Mouse (Mus musculus) adrenal gland, postnatal 10 days (tissue): ENCODE data around the gene A230050P20Rik. TPM values are rescaled to one million over a fixed set of nuclear protein-coding genes. Genes with fewer than 3 reads are reported as not detected.
"Not testable (repeated sequence)": the region's sequence is repeated elsewhere in the genome, so short reads cannot be mapped to it uniquely, and the experiment has no call there.

Source experiments
- DNase-seq: peaks from one replicate; pipeline ENCODE4 v3.0.0; 2021; ENCODE audit warnings: mixed read lengths
- long read RNA-seq, 2 experiments: library from polyadenylated mRNA; stranded (forward); transcript quantifications; one replicate each; pipeline ENCODE4 v2.0.0; 2021
- total RNA-seq, 2 experiments: library from RNA; stranded (reverse); gene quantifications; 2 replicates each; pipeline ENCODE4 v1.2.3; 2021

Gene A230050P20Rik
- 10 to 100 TPM; 17.1 to 28.0 TPM for total RNA-seq
- long read RNA-seq, experiment 1, transcript A230050P20Rik-201 (8 exons, 1,683 nt): major isoform, 11 of 27 reads
- long read RNA-seq, experiment 1, partial matches to known transcripts: 4 of 27 reads
- long read RNA-seq, experiment 1, other reads (novel, unspliced or antisense): 12 of 27 reads
- long read RNA-seq, experiment 2, partial matches to known transcripts: 0 of 5 reads
- long read RNA-seq, experiment 2, other reads (novel, unspliced or antisense): 4 of 5 reads

DNA sequence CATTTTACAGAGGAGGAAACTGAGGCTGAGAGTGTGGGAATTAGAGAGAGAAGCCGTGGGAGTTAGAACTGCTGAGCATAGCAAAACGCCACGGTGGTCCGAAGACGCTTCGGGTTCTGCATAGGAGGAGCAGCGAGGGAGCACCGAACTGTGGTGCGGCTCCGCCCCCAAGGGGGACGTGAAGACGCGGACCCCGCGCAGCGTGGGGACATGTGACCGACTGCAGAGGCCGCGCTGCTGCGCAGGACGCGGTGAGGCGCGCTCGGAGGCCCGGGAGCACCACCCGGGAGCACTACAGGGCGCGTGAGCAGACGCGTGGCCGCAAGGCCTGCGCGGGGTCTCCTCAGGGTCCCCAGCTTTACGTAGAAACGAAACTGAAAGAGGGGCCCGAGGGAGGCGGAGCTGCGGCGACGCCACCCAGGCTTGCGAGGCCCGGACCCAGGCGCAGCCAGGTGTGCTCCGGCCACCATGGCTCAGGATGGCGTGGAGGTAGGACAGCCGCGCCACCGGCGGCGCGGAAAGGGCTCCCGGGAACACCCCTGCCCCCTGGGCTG, at the start of gene A230050P20Rik:
TSS of gene A230050P20Rik (plus strand) at position 195 of the 554 bp plus-strand sequence.
- DNase-seq: peak; percentile 73

DNA sequence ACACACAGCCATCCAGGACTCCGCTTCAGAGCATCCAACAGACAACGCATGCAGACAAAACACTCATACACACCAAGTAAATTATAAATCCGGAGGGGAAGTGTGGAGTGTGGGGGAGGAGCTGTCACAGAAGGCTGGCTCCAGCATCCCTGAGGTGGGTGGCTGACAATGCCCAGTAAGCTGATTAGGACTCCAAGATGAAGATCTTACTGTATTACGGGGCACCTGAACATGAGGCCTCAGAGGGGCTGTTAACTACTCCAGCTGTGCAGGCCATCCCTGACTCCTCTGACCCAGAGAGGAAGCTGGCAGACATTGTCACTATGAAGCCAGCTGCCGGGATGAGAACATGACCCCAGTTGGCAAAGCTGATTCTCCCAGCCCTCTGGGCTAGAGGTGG, 48.4 kb upstream of the A230050P20Rik start:
- no peak for DNase-seq

DNA sequence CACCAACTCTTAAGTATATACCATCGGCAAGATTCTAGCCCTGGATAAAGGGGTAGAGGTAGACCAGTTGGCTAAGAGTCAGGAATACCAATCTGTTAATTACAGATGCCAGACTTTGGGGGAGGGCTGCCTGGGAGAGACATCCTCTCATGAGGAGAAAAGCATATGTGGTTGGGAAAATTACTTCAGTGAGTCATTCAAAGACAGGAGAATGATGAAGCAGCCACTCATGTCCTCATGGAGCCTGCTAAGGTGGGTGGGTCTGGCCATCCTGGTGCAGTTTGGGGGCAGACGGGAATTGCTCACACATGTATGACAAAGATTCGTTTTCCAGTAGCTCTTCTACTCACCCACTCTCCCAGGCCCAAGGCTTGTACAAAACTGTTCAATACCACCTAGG, 45.6 kb upstream of the A230050P20Rik start:
- DNase-seq: no peak

DNA sequence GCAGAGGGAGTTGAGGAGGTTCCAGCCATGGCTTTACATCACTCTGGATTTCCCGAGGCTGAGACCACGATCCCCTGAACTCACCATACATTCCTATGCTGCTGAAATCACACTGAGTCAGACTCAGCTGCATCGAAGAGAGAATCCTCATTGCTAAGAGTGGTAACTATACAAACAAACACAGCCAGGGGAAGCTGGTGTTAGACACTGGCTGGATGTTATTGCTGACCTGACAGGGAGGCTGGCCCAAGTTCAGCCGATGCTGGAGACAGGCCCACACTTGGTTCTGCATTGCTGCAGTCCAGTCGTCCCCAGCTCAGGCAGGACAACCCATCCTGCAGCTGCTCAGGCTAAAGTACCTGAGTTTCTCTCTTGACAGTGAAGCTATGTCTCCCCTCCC, 42.7 kb upstream of the A230050P20Rik start:
- peak; percentile 35 for DNase-seq

DNA sequence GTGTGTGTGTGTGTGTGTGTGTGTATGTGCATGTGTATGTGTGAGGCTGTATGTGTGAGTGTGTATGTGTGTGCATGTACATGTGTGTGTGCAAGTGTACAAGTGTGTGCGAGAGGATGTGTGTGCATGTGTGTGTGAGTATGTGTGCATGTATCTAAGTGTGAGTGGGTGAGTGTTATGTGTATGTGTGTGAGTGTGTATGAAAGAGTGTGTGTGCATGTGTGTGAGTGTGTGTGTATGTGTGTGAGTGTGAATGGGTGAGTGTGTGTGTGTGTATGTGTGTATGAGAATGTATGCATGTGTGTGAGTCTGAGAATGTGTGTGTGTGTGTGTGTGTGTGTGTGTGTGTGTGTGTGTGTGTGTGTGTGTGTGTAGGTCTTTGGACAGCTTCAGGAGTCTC, 40.3 kb upstream of the A230050P20Rik start:
- no peak for DNase-seq

DNA sequence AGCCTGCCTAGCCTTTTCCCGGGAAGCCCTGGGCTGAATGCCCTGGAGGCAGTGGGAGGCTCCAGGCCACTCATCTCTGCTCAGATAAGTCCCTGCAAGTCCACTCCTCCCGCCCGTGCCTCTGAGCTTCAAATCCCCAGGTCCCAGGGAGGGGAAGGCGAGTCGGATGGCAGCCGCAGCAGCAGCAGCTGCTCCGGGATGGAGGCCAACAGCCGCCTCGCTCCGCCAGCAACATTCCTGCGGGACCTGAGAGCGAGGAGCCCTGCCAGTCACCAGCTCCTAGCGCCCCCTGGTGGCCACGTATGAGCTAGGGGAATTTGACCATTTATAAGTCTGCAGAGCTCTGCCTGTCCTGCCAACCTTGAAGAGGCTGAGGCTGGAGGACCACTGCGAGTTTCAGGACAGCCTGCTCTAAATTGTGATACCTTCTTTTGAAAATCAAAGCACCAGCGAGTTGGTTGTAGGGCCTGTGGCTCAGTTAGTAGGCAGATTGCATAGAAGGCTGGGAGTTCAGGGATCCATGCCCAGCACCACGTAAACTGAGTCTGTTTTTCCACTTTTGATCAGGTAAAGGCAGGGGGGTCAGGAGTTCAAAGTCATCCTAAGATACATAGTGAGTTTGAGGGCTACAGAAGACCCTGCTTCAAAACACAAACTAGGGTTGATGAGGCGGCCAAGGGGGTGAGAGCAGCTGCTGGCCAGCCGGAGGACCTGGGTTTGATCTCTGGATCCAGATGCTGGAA, 37.4 kb upstream of the A230050P20Rik start:
- peak; percentile 98 for DNase-seq

DNA sequence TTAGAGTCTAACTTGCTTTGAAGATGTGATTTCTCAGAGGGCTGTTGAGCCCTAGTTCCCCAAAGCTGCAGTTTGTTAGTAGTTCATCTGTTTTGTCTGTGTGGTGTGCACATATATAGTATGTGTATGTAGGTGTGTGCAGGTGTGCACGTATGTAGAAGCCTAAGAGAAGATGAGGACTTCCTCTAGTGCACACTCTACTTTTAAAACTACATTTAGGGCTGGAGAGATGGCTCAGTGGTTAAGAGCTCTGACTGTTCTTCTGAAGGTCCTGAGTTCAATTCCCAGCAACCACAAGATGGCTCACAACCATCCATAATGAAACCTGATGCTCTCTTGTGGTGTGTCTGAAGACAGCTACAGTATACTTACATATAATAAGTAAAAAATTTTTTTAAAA, 33.6 kb upstream of the A230050P20Rik start:
- DNase-seq: no peak

DNA sequence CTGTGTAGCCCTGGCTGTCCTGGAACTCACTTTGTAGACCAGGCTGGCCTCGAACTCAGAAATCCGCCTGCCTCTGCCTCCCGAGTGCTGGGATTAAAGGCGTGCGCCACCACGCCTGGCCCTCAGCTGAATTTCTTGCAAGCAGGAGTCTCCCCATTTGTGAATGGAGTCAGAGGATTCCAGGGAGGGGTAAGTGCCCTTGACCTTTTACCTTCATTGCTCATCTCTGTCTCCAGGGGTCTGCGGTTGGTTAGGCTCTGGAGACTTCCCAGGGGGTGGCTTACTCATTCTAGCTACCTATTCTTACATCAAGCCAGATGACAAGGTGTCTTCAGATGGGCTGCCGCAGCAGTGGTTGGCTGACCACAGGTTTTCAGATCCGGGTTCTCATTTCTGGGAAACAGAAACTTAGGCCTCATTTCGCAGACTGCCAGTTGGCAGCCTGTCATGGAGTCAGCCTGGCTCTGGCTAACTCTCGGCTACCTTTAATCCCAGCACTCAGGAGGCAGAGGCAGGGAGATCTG, 32.9 kb upstream of the A230050P20Rik start:
- DNase-seq: not testable (repeated sequence)

DNA sequence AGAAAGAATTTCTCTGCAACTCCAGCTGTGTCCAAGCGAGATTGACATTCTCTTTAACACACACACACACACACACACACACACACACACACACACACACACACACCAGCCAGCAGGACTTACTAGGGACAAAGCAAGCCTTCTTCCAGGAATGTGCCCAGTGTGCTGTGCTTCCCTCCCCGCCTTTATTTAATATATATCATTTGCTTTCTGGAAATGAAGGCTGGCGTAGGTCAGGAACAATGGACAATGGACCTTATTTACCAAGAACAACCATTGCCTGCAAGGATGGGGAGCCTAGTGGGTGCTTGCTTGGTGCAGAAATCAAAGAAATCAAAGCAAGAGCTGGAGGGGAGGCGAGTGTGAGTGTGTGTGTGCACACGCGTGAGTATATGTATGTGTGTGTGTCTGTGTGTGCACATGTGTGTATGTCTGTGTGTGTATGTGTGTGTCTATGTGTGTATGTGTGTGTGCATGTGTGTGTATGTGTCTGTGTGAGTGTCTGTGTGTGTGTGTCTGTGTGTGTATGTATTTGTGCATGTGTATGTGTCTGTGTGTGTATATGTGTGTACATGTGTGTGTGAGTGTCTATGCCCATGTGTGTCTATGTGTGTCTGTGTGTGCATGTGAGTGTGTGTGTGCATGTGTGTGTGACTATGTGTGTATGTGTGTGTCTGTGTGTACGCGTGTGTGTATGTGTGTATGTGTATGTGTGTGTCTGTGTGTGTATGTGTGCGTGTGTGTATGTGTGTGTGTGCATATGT, 31.1 kb upstream of the A230050P20Rik start:
- DNase-seq: no peak

DNA sequence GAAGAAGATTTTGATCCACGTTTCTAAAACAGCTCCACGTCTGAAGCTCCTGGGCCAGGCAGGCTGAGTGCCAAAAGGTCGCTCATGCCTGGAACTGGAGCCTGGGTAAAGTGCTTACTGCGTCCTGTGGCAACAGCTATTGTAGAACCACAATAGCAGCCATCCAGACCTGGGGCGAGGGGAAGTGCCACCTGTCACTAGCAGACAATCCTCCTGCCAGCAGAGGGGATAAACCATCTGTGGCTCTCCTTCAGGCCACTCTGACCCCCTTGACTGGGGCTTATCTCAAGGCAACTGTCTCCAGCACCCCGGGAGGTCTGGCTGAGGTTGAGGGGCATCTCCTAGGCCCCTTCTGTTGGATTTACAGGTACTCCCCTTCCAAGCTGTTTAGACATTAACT, 29.5 kb upstream of the A230050P20Rik start:
- no peak for DNase-seq

DNA sequence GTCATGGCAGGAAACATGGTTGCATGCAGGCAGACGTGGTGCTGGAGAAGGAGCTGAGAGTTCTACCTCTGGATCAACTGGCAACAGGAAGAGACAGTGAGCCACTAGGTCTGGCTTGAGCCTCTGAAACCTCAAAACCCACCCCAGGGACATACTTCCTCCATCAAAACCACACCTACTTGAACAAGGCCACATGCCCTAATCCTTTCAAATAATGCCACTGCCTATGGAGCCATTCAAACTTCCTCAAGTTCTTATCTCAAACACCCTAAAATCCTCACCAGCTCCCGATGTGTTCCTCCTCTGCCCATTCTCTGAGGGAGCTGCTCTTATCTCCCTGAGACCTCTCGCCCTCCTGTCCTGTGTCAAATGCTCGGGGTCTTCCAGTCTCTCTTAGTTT, 26.2 kb upstream of the A230050P20Rik start:
- no peak for DNase-seq

DNA sequence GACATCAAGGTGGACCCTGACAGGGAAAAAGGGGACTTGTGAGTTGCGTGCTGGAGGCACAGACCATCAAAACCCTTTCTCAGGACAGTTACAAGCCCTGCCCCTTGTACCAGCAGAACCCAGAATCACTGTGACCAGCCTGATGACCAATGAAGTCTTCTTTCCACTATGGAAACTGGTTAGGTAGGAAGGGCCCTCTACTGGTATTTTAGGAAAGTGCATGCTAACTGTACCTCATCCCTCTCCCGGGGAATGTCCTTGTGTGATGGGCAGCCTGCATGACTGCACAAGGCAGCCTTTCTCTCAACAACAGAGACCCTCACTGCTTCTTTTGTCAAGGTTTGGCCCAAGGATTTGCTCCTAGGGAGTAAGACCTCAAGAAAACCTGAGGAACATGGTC, 25.8 kb upstream of the A230050P20Rik start:
- peak; percentile 40 for DNase-seq

DNA sequence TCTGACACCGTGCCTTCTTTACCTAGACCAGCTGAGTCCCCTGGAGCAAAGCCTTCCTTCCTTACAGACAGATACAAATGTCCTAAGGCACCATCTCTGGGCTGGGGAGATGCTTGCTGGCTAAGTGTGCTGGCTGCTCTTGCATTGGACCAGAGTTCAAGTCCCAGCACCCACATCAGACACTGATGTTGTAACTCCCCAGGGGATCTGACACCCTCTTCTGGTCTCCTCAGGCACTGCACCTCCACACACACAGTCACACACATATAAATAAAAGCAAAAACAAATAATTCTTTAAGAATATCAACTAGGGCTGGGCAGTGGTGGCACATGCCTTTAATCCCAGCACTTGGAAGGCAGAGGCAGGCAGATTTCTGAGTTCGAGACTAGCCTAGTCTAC, 18.3 kb upstream of the A230050P20Rik start:
- no peak for DNase-seq

DNA sequence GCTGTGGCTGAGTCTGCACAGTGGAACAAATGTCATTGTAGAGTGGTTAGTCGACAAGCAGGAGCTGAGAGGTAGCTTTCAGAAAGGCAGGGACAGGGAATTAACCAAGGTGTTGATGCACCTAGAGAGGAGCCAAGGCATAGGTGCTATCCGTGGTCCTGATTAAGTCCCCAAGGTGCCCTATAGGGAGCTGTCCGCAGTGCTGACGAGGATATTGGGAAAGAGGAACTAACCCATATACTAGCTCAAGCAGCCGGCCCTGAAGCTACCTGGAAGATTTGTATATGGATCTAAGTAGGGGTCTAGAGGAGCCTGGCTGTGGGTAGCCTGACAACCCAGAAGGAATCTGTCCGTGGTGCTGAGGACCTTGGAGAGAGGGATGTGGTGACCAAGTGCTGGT, 11.3 kb upstream of the A230050P20Rik start:
- DNase-seq: peak; percentile 72

DNA sequence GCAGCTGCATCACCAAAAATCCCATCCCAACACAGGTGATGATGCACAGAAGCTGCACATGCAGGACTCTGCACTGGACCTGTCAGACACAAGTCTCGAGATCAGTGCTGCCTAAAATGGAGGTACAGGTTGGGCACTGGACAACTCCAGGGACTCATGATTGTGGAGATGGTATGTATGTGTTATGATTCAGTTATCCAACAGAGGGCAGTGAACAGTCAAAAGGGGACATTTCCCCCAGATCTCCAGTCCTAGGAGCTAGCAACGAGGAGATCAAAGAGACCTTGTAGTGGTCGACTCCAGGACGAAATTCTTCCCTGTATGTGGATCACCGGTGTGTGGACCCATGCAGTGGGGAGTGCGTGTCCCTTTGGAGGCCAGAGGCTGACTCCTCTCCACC, 8.5 kb upstream of the A230050P20Rik start:
- no peak for DNase-seq

DNA sequence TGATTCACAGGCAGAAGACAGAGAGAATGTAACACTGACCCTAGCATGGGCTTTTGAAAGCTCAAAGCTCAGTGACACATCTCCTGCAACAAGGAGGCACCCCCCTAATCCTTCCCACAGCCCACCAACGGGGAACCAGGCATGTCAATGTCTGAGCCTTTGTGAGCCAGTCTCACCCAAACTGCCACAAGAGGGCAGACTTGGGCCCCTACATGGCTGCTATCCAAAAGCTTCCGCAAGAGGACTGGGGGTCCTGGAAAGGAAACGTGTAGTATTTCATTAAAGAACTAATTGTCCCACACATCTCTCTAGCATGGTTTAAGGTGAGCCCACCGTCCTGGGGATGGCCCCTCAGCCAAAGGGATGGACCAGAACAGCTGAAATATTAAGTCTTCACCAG, 6.6 kb upstream of the A230050P20Rik start:
- peak; percentile 59 for DNase-seq

DNA sequence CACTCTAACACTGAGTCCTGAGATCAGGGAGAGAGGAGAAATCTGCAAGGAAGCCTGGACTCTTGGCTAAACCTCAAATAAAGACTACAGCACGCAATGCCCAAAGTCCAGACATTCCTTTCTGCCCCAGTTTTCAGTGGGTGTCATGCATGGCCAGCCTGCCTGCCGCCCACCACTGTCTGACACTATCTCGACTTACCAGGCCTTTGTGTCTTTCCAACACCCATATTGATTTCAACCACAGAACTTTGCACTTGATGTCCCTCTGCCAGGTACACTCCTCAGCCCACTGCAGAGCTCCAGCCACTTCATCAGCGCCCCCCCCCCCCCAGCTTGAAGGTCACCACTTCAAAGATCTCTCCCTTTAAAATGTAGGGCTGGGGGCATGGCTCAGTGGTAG, 6.2 kb upstream of the A230050P20Rik start:
- no peak for DNase-seq

DNA sequence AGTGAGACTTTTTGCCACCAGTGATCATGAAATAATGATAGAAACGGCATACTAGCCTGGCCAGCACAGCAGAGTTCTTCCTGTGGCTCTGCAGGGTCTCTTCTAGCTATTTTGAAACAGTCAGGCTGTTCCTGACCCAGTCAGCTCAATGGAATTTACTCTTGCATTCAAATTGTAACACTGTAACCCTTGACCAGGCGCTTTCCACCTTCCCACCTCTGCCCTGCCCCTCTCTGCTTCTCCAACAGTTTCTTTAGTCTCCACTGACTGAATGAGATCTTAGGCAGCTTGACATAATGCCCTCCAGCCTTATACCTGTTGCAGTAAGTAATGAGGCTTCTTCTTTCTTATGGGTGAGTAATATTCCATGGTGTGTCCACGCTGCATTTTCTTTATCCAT, 1.6 kb upstream of the A230050P20Rik start:
- DNase-seq: no peak

DNA sequence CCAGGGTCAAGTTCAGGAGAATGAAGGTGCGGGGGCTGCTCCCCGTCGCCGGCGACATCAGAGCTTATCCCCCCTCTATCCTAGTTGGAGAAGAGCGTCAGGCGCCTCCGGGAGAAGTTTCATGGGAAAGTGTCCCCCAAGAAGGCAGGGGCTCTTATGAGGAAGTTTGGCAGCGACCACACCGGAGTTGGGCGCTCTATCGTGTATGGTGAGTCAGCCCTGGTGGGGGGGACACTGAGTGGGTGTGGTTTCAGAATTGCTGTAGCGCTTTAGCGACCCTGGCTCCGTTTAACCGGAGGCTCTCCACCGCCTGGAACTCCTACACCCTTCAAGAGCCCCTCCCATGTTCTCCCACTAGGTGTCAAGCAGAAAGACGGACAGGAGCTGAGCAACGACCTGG, 804 bp downstream of the A230050P20Rik start:
- peak; percentile 47 for DNase-seq

DNA sequence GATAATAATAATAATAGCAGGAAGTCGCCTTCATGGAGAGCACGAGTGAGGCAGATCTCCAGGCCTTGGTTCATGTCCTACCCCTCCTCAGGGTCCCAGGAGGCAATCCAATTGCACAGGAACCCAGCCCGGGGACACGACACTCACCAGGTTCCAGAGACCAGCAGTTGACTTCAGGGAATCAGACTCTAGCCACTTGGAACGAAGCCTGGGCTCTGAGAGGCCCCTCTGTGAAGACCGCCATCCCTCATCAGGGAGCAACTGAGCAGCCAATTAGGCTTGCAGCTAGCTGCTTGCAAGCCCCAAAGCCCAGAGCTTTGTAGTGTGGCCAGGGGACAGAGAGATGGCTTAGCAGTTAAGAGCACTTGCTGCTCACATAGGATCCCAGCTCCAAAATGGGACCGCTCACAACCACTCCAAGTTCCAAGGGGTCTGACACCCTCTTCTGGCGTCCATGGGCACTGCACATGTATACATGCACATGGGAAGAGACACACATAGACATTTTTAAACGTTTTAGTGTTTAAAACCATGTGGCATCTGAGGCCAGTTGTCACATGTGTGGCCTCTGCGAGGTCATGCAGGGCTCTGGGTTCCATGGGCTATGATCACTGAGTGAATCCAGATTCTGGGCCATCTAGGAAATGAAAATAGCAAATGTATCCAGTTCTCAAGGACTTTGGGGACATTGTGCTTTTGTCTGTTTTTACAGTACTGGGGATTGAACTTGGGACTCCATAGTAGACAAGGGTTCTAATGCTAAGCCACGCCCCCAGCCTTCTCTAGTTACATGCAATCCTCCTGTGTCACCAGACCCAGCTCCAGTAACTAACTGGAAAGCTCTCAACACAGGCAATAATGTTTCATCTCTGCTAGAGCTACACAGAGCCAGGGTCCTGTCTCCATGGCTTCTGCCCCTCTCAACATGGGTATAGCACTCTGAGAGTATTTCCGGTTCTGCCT, 2.0 kb downstream of the A230050P20Rik start:
- no peak for DNase-seq

DNA sequence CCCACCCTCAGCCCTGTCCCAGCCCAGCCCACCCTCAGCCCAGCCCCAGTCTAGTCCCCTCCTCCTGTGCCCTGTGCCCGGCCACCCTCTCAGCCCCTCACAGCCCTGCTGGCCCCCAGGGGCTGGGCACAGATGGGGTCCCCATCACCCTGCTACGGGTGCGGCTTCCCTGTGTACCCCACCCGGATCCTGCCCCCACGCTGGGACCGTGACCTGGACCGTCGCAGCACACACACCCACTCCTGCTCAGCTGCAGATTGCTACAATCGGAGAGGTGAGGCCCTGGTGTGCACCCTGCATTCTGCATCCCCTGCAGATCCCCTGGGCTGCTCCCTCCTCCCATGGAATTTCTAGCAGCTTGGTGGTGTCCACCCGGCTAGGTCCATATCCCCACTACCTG, 4.5 kb downstream of the A230050P20Rik start:
- DNase-seq: no peak
